Mouse (Mus musculus): ENCODE data around the gene Prkar1b.
A peak's percentile ranks its signal among the peaks of the same experiment; 100 is the strongest.

The Prkar1b gene

DNA sequence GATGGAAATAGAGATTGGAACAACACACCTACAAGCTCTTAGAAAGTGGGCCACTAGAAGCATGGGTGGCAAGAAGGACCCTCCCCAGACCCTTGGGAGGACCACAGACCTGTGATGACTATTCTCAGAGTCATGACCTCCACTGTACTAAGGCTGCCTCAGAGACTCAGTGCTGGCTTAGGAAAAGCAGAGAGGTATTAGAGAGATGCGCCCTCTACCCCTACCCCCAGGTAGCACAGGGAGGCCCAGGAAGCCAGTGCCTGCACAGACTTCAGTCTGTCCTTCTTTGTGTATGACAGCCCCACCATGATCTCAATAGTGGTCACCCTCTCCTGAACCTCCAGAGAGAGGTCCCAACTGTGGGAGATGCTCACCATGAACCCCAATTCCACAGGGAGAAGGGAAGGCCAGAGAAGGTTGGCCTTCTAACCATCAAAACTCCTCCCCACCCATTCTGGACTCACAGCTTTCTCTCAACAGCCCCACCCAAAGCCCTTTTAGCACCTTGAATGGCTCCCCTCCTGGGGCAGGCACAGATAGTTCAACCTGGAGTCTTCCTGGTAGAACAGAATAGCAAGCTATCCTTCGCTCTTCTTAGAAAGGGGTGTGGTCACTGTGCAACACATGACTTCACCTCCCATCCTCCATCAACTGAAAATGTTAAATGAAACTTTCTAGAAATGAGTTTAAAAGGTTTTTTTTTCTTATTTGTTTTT, 39.5 kb downstream of the Prkar1b start:
- no peak for DNase-seq (ENCODE audit: low spot score)

DNA sequence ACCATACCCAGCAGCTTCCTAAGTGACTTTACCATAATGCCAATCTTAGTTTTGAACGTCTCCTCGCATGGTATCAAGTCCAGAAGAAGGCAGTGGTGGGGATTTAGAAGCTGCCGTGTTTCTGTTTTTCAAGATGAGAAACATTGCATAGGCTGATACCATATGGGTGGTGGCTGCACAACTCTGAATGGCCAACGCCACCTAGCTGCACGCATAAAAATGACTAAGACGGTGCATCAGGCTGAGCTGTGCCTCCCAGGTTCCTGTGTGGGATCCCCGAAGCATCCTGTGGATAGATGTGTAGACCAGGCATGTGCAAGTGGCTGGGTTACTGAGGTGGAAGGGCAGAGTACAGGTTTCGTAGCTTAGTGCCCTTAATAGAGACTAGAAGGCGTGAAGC, 42.0 kb downstream of the Prkar1b start:
- no peak for DNase-seq (ENCODE audit: low spot score)

DNA sequence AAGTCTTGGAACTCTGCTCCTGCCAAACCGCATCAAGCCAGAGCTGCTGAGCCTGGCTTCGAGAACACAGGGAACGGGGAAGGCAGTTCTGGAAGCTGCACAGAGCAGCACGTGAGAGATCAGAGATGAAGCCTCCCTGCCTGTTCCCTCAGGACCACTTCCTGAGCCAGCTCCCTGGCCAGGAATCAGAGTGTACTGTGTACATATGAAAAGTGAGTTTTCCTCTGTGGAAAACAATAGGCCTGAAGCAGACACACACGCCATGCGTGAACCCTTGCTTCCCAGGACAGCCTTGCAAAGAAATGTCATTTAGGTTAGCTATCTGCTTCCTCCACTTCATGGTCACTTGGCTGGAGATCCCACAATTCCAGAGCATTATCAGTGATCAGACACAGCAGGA, 48.0 kb downstream of the Prkar1b start:
- DNase-seq (ENCODE audit: low spot score): no peak

DNA sequence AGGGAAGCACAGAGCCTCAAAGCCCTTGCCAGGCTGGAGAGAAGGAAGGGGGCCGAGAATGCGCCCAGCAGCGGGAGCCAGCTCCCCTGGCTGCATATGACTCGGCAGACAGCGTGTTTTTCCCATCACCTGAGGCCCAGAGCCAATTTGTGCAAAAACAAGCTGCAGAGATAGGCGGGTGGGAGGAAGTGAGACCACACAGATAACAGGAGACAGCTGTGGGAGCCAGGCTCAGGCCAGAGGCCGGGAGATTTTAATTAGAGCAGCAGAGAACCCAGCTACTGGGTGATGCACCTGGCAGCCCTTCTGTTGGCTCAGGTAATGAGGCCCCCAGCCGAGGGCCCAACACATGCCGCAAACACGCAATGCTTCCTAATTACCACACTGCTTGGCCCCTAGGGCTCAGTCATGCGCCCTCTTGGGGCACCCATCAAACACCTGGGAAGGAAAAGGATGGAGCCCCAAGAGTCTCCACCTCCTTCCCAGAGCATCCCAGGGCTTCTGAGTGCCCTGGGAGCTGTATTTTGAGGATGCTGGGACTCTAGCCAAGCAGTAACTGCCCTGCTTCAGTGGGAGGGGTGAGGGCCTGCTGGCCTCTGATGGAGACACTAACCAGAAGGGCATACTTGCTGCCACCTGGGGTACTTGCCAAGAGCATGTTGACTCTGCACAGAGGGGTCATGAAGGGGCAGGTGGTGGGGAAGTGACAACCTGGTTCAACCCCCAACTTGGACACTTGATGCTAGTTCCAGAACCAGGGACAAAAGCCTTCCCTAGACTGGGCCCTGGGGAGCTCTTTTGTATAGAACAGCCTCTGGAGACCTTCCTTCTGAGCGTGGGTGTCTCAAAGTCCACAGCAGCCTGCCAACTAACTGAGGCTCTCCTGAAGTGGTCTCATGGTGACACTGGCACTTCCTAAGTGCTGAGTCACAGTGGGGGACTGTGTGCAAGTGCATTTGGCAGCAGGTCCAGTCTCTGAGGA, 50.5 kb downstream of the Prkar1b start:
- DNase-seq (ENCODE audit: low spot score): no peak

DNA sequence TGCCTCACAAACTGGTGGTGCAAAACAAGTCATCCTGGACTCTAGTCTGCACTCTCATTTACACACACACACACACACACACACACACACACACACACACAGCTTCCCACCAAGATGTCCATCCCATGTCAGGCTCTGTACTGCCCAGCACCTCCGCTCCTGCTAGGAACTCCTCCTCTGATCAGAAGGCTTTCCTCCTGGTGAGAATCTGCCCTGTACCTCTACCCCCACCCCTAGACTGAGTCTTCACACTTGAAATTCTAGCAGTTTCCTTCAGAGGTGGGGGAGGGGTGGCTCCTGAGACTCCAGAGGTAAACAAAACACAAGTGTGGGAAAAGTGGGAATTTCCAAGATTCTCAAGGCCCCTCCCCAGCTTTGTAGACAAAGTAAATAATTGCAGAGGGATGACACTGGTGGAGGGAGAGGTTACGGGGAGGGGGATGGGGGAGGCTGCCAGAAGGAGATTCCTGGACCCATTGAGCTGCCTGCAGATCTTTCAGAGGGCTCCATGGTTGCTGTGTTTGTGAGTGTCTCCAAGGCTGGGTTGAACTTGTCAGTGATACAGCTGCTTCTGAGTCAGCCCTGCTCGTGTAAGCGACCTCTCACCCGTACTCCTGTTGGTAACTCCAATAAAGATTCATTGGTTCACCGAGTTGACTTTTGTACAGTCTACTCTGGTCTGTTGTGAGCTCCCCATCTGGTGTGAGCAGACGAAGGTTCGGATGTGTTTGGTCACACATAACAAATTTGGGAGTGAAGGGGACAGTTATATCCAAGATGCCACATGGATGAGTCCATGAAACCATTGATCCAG, 54.3 kb downstream of the Prkar1b start:
- DNase-seq (ENCODE audit: low spot score): no peak

DNA sequence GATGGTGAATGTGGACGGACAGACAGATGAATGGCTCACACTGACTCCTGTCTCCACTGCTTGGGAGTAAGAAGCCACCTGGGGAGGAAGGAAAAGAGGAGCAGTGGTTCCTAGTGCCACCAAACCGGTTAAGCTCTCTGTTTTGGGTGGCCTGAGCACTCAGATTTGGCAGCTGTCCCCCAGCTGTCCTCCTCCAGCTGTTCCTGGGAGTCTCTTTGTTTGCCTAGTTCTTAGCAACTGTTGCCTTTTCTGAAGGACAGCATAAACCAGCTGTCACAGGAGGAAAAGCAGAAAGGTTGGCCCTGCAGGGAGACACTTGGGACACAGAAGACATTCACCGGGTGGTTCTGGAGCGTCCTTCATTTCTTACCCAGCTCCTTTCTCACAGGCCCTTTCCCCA, 56.3 kb downstream of the Prkar1b start:
- DNase-seq (ENCODE audit: low spot score): no peak

DNA sequence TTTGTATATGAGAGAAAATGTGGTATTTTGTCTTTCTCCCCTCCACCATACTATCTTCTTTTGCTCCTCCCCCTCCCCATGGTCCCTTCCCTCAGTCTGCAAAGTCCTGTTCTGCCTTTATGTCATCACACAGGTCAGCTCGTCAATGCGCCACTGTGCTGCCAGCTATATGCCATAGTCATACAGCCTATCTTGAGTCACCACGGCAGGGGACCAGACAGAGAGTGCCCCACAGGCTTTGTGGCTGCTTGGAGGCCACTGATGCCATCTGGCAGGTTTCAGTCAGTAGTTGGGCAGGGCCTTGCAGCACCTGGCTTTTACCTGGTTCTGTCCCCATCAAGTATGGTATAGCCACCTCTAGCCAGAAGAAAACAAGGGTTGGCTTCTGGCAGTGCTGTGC, 58.1 kb downstream of the Prkar1b start:
- no peak for DNase-seq (ENCODE audit: low spot score)

DNA sequence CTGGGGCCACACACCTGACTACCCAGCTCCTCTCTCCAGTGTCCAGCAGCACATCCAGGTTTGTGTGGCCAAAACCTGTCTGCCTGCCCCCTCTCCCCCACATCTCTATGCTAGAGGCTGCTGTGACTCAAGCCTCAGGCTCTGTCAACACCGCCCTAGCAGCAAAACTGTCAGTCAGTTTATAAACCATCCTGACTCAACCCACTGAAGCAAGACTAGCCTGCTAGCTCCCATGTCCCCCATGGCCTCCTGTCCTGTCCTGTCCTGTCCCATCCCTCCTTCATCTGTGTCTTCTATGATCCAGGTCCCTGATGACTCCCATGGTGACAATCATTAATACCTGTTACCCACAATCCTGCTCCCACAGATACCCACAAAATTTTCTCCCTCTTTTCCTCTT, 59.6 kb downstream of the Prkar1b start:
- DNase-seq (ENCODE audit: low spot score): no peak

DNA sequence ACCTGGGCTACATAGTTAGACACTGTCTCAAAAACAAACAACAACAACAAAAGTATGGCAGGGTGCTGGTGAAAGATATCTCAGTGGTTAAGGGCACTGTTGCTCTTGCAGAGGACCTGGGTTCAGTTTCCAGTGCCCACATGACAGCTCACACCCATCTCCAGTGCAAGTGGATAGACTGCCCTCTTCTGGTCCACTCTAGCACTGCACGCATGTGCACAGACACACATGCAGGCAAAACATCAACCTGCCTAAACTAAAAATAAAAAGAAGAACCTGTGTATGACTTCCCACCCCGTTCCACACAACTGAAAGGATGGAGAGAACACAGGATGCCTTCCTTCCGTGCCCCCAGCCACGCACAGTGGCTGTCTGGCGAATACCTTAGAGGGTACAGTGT, 61.6 kb downstream of the Prkar1b start:
- DNase-seq (ENCODE audit: low spot score): no peak

DNA sequence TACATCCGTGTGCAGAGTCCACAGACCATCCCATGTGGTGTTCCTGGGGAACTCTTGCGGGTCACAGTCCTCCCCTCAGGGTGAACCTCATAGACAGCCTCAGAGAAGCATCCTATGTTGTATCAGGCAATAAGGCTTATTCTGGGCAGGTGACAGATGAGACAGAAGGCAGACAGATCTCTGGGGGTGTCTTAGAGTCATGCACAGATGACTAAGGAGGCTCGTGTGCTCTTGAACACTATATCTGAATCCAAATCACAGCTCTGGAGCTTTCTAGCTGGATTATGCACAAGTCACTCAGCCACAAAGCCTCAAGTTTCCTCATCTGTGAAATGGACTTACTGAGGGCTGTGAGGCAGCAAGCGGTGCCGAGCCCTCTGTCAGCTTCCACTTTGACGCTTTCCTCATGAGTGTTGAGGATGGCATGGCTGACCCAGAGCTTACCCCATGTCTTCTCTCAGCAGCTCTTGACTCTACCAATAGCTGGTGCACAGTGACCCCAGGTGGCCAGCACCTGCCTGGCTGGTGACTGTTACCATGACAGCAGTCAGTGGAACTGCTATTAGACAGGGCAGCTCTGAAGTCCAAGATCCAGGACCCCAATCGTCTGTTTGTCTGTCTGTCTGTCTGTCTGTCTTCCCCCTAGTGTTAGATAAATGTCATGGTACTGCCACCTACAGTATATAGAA, 64.8 kb downstream of the Prkar1b start:
- no peak for DNase-seq (ENCODE audit: low spot score)

DNA sequence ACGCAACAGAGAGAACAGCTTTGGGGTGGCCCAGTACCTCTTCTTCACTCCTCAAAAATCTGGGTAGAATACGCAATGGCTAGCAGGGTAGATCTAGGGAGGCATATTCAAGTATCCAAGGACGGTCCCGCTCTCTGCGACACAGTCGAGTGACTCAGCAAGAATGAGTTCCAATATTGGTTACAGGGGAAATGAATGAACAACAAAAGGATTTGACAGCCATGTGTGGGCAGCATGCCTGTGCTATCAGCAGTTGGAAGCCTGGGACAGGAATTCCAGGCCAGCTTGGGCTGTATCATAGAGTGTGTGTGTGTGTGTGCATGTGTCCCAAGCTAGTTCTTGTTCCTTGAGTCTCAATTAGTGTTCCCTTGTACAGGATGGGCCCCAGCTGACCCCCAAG, 65.5 kb downstream of the Prkar1b start:
- no peak for DNase-seq (ENCODE audit: low spot score)

DNA sequence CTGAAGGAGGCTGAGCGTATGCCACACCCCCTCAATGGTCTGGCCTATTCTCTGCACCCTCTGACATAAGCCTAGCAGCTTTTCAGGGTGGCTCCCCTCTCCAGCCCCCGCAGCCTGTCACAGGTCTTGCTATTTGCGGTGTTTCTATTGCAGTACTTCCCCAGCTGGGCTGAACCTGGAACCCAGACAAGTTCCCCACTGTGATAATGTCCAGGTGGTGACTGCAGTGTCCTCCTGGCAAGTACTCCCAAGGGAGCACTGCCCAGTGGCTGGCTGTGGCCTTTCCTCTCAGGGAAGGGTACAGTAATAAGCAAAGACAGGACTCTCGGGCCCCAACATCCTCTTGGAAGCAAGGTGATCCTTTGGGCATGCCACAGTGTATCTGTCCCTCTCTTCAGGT, 66.0 kb downstream of the Prkar1b start:
- no peak for DNase-seq (ENCODE audit: low spot score)

DNA sequence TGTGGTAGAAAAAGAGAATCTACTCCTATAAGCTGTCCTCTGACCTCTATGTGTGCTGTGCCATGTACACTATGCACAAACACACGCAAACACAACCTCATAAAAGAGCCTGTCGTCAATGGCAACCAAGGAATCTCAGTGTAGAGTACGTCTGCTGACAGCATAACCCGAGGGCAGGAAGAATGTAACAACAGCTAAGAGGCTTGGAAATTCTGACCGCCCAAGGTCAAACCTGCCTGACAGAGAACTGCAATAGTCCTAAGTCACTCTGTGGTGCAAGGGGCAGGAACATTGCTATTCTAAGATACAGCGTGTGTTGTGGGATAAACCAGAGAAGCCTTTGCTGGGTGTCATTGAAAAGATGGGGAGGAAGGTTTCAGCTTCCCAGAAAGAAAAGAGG, 68.4 kb downstream of the Prkar1b start:
- DNase-seq (ENCODE audit: low spot score): no peak

DNA sequence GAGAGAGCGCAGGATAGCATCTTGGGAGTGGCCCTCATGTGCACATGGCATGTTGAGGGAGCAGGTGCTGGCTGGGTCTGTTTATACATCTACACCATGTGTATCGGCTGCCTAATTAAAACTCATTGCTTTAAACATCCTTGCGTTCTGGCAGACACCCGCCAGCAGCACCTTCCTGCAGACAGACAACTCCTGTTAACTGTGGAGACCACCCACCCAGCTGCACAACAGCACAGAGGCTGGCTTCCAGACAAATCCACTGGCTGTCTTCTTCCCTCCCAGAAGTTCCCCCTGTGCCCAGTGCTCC, 71.7 kb downstream of the Prkar1b start:
- no peak for DNase-seq (ENCODE audit: low spot score)

DNA sequence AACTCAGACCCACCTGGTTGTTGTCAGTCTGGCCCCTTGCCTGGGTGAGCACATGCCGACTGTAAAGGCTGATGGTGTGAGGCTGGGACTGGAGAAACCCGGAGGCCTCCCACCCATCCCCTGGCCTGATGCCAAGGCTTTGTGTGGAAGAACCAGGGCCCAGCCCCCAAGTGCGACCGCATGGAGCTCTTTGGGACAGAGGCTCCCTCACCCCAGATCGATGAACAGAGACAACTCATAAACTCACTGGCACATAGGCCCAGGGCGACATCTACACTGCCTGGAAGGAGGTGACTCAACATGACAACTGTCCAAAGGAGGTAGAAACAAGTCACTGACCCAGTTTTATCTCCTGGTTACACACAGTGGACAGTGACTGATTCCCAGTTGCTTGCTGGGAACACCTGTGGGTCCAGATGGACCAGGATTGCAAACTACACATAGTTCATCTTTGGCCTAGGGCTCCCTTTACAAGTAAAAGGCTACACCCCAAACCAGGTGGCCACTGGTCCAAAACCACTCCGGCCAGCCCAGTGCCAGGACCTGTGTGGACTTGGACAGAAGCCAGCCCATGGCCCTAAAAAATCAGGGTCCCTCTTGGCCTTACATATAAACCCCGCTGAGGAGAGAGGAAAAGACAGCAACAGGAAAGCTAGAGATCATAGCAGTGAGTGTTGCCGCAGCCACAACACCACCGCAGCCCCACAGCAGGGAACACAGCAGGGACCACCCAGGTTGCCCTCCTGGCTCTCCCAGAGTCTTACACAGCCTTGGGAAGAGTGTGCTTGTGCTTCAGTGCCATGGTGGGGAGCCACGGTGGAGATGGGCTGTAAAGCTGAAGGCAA, 72.3 kb downstream of the Prkar1b start:
- no peak for DNase-seq (ENCODE audit: low spot score)

DNA sequence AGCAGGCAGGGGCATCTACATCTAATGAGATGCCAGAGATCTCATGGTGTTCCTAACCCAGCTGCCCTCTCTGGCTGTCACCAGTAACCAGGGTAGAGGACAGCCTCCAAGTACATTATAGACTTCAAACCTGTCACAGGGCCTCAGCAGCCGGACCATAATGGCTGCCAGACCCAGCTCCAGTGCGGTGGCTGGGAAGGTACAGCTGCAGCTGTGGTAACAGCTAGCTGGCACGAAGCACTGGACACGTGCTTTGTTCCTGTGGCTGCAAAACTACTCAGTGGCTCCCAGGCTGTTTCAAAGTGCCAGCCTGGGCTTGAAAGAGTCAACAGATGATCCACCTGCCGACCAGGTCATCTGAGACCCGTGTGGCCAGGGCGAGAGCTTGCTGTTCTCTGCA, 73.4 kb downstream of the Prkar1b start:
- no peak for DNase-seq (ENCODE audit: low spot score)

DNA sequence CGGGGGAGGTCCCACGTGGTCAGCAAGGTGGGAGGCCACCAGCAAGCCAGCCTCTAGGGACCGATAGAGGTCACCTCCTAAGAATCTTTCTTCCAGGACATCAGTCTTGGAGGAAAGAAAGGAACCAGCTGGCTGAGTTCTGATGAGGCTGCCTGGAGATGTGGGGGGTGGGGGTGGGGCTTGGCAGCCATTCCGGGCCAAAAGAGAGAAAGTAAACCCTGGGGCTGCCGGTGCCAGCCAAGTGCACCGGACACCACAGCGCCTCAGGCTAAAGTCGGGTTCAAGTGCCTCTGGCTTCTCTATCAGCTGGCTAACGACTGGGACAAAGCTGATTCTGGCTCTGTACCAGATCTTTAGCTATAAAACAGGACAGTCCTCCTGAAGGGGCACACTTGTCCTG, 74.0 kb downstream of the Prkar1b start:
- no peak for DNase-seq (ENCODE audit: low spot score)

DNA sequence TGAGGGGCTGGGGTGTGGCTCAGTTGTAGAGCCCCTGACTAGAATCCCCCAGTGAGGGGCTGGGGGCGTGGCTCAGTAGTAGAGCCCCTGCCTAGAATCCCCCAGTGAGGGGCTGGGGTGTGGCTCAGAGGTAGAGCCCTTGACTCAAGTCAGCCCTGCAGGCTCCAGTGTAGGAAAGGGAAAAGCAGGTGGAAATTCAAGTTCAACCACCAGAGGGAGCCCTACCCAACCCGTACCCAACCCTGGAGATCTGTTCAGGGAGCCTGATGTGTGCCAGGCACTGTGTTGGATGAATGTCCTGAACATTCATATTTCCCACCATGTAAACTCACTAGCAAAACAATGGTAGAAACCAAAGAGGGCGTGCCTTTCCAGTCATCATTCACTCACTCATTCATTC, 74.7 kb downstream of the Prkar1b start:
- DNase-seq (ENCODE audit: low spot score): peak; percentile 58

DNA sequence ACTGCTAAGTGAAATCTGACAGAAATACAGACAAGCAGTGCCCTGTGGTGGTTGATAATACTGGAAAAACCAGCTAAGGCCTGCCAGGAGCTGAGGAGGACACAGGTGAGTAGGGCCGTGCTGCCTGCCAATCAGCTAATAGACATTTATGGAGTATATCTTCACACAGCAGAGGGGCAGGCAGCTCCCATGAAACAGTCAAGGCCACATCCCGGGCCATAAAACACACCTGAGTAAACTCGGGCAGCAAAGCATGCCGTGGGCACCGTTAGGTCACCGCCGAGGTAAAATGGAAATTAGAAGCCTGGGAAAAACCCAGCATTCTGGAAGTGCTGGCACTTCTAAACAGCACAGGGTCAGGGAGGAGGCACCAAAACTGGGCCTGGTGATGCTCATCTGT, 75.8 kb downstream of the Prkar1b start:
- DNase-seq (ENCODE audit: low spot score): no peak

DNA sequence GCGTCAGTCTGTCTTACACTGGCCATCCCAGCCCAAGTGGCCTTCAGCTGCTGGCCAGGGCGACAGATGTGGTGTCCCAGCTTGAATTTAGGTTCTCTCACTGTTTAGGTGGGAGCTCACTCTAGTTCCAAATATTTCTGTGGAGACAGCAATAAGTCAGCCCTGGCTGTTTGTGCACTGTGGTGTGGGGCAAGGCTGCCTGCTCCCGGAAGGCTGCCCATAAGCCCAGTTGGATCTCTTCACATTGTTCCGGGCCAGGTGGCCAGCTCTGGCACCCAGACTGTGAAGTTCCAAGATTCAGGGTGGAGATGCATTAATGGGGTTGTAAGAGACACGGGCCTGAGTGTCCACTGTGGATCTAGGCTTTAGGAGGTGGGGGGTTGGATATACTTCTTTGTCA, 76.9 kb downstream of the Prkar1b start:
- DNase-seq (ENCODE audit: low spot score): no peak

Measured in ovary, postnatal 14 days (tissue).